Comparison of ENCODE assay signal across 29 mouse cellular contexts in the genomic region with DNA sequence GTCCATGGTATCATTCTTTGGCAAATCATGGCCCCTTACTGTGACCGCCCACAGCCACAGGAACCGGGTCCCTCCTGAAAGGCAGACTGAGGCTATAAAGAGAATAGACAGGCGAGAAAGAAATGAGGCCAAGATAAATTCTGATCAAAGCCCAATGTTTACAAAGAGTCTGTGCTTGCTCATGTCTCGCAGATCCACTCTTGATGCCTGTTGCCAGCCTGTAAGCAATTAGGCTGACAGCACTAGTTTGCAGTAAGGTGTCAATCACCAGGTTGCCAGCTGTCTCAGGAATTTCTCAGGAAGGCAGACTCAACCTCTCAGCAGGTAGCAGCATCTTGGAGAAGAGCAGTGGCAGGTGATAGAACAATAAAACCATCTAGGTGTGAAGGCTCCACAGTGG. TPM values are rescaled to one million over a fixed set of nuclear protein-coding genes. Genes with fewer than 3 reads are reported as not detected.
"Had no signal": no experiment of that assay in that cellular context is flagged by ENCODE, and none has a peak within 500 bp of the region (broad histone marks: within the 10 kb centered on the region; RNA-seq: fewer than 3 reads in every experiment).

No protein-coding gene starts in this region.

- H3K4me3 ChIP-seq: limb, embryonic 12.5 days; limb, embryonic 15.5 days; megakaryocyte, embryonic 14.5 days; midbrain, embryonic 10.5 days; midbrain, embryonic 13.5 days; neural tube, embryonic 12.5 days; neural tube, embryonic 15.5 days; stomach, embryonic 15.5 days had no signal

- H3K4me2 ChIP-seq: limb, embryonic 12.5 days; limb, embryonic 15.5 days; liver, embryonic 11.5 days; lung, embryonic 14.5 days; midbrain, embryonic 13.5 days; neural tube, embryonic 12.5 days; neural tube, embryonic 15.5 days; stomach, embryonic 15.5 days had no signal

- H3K27me3 ChIP-seq: limb, embryonic 12.5 days; limb, embryonic 15.5 days; megakaryocyte, embryonic 14.5 days; midbrain, embryonic 13.5 days; neural tube, embryonic 12.5 days; neural tube, embryonic 15.5 days; stomach, embryonic 15.5 days had no signal

- H3K9ac ChIP-seq: limb, embryonic 12.5 days; limb, embryonic 15.5 days; liver, embryonic 14.5 days; liver, postnatal 0 days; lung, embryonic 14.5 days; midbrain, embryonic 13.5 days; neural tube, embryonic 12.5 days; neural tube, embryonic 15.5 days; stomach, embryonic 15.5 days had no signal

- H3K4me1 ChIP-seq: limb, embryonic 12.5 days; limb, embryonic 15.5 days; megakaryocyte, embryonic 14.5 days; midbrain, embryonic 10.5 days; midbrain, embryonic 13.5 days; neural tube, embryonic 12.5 days; neural tube, embryonic 15.5 days; stomach, embryonic 15.5 days had no signal

- H3K9me3 ChIP-seq: limb, embryonic 15.5 days; midbrain, embryonic 10.5 days; neural tube, embryonic 12.5 days; neural tube, embryonic 15.5 days; stomach, embryonic 15.5 days had no signal

- H3K36me3 ChIP-seq: limb, embryonic 12.5 days; limb, embryonic 15.5 days; midbrain, embryonic 10.5 days; midbrain, embryonic 13.5 days; neural tube, embryonic 12.5 days; neural tube, embryonic 15.5 days; stomach, embryonic 15.5 days had no signal

- DNase-seq: kidney, adult 8-10 months; kidney, postnatal 14 days; kidney, postnatal 4 days; left cerebral cortex, postnatal 4 days; liver, postnatal 0 days; lung, embryonic 14.5 days; retina, postnatal 1 day; right cerebral cortex, postnatal 25 days; spleen, adult 18-20 months; thymus, adult 2 months; thymus, postnatal 14 days; thymus, postnatal 4 days had no signal

- H3K27ac ChIP-seq: limb, embryonic 12.5 days; limb, embryonic 15.5 days; liver, embryonic 14.5 days; macrophage; midbrain, embryonic 10.5 days; midbrain, embryonic 13.5 days; neural tube, embryonic 12.5 days; neural tube, embryonic 15.5 days; stomach, embryonic 15.5 days had no signal

- ATAC-seq: liver, postnatal 0 days; lung, postnatal 0 days; midbrain, embryonic 13.5 days had no signal

RNA-seq across cellular contexts. Expression of a gene that starts 24.9 kb away (rescaled TPM):
- total RNA-seq: layer of hippocampus, adult 18-20 months; layer of hippocampus, postnatal 14 days; left cerebral cortex, adult 8-10 months; left cerebral cortex, postnatal 14 days; left cerebral cortex, postnatal 4 days had no signal
- polyA plus RNA-seq: kidney, embryonic 16.5 days; limb, embryonic 12.5 days; limb, embryonic 15.5 days; liver, embryonic 11.5 days; liver, embryonic 14.5 days; liver, postnatal 0 days; lung, embryonic 14.5 days; lung, postnatal 0 days; macrophage; midbrain, embryonic 10.5 days; midbrain, embryonic 13.5 days; neural tube, embryonic 12.5 days; neural tube, embryonic 15.5 days; stomach, embryonic 15.5 days; thymus, adult 2 months had no signal
